Mouse (Mus musculus) cerebellum, adult 11-12 months (tissue): ENCODE data around the gene Lrrc34.

Experiments used
- DNase-seq: peaks from one replicate; pipeline ENCODE4 v3.0.0; 2022

The Lrrc34 gene

GRCm38 (mm10) chr3:30599711-30600545 is 47.7 kb downstream of the Lrrc34 start, which contains the start of gene Actrt3:
Actrt3 (minus strand) TSS chr3:30599939.
- peak; percentile 81 for DNase-seq

GRCm38 (mm10) chr3:30597271-30597670 is 50.4 kb downstream of the Lrrc34 start:
- DNase-seq, result no peak

GRCm38 (mm10) chr3:30595111-30595832 is 52.4 kb downstream of the Lrrc34 start:
- DNase-seq, result peak; percentile 68

GRCm38 (mm10) chr3:30593719-30594485 is 53.8 kb downstream of the Lrrc34 start:
- DNase-seq, result peak; percentile 17

- peak; percentile 14 for DNase-seq
Observed at GRCm38 (mm10) chr3:30592418-30592853, 55.2 kb downstream of the Lrrc34 start.

GRCm38 (mm10) chr3:30588865-30589264 is 58.8 kb downstream of the Lrrc34 start:
- no peak for DNase-seq
